Mouse (Mus musculus): ENCODE results near the gene Olfr27.

The Olfr27 gene

GRCm38 (mm10) chr9:39127831-39128230 lies at the start of gene Olfr27:
Olfr27 (plus strand) TSS chr9:39128131.
- no peak for DNase-seq (ENCODE audit: low read depth, low spot score)

- no peak for DNase-seq (ENCODE audit: low read depth, low spot score)
Measured at GRCm38 (mm10) chr9:39078787-39079186, 49.1 kb upstream of the Olfr27 start, which contains the start of gene Olfr938. Olfr938 (minus strand) TSS chr9:39078887.

DNA sequence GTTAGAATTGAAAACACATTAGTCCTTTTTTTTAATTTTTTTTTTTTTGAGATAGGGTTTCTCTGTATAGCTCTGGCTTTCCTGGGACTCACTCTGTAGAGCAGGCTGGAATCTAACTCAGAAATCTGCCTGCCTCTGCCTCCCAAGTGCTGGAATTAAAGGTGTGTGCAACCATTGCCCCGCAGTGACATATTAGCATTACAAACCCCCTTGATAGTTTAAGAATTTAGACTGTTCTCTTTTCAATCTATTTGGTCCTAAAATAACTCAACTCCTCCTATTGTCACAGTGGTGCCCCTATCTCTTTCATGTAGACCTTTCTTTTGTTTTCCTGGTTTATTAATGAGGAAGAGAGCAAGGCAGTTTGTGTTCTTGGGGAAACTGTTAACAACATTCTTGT lies 605 bp upstream of the Olfr27 start:
- DNase-seq (ENCODE audit: low read depth, low spot score), result peak; percentile 44

DNA sequence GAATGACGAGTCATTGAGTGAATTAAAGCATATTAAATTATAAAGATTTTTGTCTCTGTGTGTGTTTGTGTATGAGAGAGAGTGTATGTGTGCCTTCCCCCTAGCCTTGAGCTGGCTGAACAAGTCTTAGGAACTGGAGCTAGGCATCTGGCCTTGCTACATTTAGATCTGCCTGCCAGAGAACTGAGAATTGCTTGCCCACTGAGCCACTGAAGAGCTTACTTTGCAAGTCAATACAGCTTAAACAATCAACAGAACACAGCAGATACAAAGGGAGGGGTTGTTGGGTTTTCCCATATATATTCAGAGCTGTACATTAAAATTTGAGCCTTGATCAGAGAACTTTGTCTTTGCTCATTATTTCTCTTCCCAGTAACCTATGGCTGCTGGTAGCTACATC lies 24.5 kb downstream of the Olfr27 start:
- peak; percentile 48 for DNase-seq (ENCODE audit: low read depth, low spot score)

- no peak for DNase-seq (ENCODE audit: low read depth, low spot score)
Measured at GRCm38 (mm10) chr9:39166004-39166403, 38.1 kb downstream of the Olfr27 start, which contains the start of gene Olfr943. Olfr943 (plus strand) TSS chr9:39166304.

All from ZHBTc4 (cell line).